Mouse (Mus musculus): ENCODE measurements around the gene Bax.

The Bax gene

DNA sequence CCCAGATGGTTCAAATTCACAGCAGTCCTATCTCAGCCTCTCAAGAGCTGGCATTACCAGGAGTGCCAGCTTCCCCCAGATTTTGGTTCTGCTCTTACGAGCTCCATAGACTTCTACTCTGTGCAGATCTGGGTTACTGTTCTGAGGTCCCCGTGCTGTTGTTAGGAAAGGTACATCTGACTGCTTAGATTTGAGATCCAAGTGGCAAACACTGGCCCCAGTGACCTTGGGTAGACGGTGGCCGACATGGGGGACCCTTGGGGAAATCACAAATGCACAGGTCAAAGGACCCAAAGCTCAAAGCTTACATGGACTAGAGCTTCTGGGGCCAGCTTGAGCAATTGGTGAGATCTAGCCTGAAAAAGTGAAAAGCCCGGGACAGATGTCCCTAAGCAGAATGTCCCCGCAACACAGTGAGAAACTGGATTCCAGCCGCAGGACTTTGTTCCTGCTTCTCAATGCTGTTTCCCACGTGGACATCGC lies 9.9 kb downstream of the Bax start:
- DNase-seq (ENCODE audit: low spot score in 2 of 2), result no peak

DNA sequence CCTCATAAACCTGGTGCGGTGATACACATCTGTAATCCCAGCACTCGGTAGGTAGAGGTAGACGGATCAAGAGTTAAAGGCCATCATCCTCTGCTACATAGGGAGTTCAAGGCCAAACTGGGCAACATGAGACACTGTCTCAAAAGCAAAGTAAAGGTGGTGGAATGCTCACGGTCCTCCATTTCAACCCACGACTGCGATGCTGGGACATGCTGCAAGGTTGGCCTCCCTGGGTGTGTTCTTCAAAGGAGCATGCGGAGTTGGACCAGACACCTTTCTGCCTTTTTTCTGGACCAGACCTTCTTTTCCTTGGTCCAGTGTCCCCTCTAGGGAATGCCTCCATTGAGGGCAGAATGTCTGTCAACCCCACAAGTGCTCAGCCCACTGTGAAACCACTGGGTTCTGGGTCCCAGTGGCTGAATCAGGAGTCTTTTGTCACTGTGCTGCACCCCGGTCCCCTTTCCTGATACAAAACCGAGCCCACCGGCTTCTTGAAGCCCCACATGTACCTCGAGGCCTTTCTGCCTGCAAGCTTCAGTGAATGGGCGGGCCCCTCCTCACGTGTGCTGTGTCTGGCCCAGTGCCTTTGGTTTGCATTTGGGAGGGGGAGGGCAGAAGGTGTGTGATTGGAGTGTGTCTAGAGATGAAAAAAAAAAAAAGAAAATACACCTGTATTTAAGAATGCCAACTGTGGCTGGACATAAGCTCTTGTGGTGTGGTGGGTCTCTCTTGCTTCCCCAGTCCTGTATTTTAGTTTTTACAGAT lies 10.6 kb downstream of the Bax start:
- no peak for DNase-seq (ENCODE audit: low spot score in 2 of 2)

DNA sequence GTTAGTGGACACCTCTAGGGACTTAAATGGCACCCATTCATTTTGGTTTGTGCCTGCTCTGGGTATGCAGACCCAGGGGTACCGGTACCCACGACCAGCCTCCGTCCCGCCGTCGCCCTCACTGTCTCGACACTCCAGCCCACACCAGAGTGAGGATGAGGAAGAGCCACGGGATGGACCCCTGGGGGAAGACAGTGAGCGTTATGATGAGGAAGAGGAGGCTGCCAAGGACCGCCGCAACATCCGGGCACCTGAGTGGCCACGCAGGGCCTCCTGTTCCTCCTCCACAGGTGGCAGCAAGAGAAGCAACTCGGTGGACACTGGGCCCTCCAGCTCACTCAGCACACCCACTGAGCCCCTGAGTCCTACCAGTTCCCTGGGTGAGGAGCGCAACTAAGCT lies 11.7 kb downstream of the Bax start:
- DNase-seq (ENCODE audit: low spot score in 2 of 2), result no peak

DNA sequence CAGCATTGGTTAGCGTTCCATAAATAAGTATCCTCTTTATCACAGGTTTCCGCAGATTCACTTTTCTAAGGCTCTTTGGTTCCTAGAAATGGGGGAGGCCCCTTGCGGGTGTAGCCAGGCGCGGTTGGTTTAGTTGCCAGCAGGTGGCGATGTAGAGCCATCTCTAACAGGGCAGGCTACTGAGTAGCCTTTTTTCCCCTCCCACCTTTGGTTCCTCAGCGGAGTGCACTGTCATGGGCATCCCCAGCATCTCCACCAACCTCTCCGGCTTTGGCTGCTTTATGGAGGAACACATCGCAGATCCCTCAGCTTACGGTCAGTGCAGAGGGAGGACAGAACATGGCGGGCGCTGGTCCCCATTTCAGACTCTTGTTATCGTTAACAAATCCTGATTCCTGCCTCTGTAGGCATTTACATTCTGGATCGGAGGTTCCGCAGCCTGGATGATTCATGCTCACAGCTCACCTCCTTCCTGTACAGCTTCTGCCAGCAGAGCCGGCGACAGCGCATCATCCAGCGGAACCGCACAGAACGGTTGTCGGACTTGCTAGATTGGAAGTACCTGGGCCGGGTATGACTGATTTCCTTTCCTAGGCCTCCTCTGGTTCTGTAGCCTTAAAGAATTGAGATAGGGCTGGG lies 15.2 kb downstream of the Bax start:
- DNase-seq (ENCODE audit: low spot score in 2 of 2), result peak; percentile 74 to 76

GRCm38 (mm10) chr7:45449974-45450373 lies 16.7 kb downstream of the Bax start:
- DNase-seq (ENCODE audit: low spot score in 2 of 2), result no peak

DNA sequence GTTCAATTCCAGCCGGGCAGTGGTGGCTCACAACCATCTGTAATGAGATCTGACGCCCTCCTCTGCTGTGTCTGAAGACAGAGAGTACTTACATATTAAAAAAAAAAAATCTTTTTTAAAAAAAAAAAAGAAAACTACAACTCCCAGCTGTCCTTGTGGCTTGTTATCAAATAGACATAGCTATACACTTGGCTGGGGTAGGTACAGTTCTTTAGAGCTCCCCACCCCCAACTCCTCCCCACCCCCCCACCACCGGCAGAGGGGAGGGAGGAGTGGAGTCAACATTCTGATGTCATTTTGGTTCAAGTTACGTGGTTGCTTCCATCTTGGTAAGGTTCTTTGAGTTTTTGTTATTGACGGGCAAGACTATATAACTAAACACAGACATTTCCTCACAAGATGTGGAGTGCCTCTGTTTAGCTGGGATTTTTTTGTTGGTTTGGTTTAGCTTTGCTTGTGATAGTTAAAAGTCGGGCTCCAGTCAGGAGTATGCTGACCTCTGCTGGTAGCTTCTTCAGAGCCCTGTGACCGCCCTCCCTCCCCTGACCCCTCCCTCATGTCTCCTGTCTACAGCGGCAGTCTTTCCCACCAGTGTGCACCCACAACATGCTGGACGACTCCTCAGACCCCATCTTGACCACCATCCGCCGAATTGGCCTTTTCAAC lies 19.2 kb downstream of the Bax start:
- DNase-seq (ENCODE audit: low spot score in 2 of 2), result no peak

- DNase-seq (ENCODE audit: low spot score in 2 of 2), result no peak
These were observed 20.1 kb downstream of the Bax start for GRCm38 (mm10) chr7:45446589-45446988.

DNA sequence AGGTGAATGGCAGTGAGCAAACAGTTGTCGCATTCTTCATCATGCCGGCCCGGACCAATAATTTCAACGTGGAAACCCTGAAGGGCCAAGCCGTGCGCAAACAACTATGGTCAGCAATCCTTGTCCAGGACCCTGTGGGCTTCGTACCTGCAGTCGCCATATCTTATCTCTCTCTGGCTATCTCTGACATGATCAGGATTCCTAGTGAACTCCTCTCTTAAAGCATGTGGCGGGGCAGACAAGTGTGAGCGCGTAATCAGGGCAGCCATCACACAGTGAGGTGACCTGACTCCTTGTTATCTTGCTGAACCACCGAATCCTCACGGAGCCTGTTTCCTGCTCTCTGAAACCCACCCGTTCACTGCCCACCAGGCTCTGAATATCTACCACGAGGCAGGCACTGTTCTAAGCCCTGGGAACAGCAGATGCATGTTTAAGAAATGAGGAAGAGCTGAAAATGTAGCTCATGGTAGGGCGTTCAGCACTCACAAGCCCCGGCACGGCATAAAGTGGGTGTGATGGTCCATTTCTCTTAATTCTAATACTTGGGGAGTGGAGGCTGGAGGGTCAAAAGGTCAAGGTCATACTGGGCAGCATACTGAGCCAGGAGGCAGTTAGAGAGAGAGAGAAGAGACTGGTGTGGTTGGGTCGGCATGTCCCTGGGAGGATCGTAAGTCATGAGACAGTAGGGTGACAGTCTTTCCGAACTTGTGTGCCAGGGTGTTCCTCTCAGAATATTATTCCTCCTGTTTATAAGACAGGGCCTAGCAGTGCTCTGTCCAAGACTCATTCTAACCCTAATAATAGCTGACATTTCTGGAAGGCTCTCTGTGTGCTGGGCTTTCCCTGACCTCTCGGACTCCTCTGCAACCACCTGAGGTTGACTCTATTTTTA lies 22.9 kb downstream of the Bax start:
- no peak for DNase-seq (ENCODE audit: low spot score in 2 of 2)

DNA sequence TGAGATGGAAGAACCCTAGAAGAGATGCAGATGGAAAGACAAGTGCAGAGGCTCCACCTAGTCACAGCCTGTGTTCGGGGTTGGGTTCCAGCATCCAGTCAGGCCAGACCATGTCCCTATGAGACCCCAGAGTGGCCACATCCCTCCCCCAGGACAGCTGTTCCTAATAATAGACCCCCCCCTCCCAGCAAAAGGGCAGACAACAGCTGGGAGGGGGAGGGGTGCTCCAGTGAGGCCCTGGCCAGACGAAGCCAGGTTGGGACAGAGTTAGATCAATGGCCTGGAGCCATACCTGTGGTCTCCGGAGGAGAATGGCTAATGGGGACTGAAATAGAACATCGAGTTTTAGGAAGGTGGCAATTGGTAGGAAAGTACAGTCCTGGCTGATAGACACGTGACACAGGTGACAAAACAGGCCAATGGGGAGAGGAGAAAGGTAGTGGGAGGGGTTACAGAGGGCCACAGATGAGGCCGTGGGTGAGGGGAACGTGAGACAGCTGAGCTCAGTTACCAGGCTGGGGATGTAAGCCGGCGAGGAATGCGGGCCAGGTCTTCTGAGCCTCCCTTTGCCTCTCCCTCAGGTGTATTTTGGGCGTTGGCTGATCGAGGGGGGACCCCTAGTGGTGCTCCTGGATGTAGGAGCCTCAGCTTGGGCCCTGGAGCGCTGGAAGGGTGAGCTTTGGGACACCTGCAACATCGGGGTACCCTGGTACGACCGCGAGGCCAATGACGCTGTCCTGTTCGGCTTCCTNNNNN lies 29.0 kb downstream of the Bax start, which contains the start of gene Ruvbl2:
Gene Ruvbl2, minus strand, starts transcription at position 576 of the 756 bp plus-strand sequence.
- DNase-seq (ENCODE audit: low spot score in 2 of 2), result no peak

DNA sequence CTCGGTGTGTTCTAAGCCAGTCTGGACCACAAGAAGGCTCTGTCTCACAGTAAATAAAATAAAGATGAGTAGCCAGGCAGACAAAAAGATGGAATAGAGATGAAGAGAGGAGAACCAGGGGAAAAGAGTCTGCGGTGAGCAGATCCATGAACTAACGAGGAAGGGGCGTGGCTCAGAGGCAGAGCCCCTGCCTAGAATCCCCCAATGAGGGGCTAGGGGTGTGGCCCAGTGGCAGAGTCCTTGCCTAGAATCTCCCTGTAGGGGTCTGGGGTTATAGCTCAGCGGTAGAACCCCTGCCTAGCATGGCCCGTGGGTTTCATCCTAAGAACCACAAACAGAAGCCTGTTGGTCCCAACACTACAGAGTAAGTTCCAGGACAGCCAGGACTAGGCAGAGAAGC lies 29.7 kb downstream of the Bax start:
- DNase-seq (ENCODE audit: low spot score in 2 of 2), result no peak

DNA sequence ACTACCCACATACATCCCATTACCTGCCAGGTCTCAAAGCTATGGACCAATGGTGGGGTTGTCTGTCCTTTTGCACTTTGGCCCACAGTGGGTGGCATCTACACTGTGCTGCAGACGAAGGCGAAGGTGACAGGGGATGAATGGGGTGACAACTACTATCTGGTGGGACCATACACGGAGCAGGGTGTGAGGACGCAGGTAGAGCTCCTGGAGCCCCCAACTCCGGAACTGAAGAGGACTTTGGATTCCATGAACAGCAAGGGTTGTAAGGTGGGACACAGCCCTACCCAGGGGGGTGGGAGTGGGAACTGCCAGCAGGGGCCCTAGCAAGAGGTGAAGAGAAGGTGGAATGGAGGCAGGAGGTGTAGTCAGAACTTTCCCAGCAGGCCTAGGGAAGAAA lies 30.3 kb downstream of the Bax start:
- no peak for DNase-seq (ENCODE audit: low spot score in 2 of 2)

GRCm38 (mm10) chr7:45435038-45435437 lies 31.7 kb downstream of the Bax start:
- no peak for DNase-seq (ENCODE audit: low spot score in 2 of 2)

- peak; percentile 99 to 100 for DNase-seq (ENCODE audit: low spot score in 2 of 2)
These were observed 32.3 kb downstream of the Bax start, which contains the start of gene Gys1 for GRCm38 (mm10) chr7:45434203-45435015. Gene Gys1 (plus strand): TSS chr7:45434844.

- no peak for DNase-seq (ENCODE audit: low spot score in 2 of 2)
These were observed 32.9 kb downstream of the Bax start for GRCm38 (mm10) chr7:45433835-45434202.

DNA sequence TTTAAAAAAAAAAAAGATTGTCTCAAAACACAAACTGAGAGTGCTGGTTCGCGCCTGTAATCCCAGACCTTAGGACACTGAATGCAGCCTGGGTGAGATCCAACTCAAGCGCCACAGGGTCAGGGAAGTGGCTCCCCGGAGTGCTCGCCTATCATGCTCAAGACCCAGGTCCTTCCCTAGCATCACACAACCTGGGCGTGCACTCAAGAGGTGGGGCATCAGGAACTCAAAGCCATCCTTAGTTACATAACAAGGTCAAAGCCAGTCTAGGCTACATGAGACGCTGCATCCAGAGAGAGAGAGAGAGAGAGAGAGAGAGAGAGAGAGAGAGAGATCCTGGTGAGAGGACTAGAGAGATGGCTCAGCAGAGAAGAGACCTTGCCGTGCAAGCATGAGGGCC lies 40.1 kb downstream of the Bax start:
- DNase-seq (ENCODE audit: low spot score in 2 of 2), result no peak

DNA sequence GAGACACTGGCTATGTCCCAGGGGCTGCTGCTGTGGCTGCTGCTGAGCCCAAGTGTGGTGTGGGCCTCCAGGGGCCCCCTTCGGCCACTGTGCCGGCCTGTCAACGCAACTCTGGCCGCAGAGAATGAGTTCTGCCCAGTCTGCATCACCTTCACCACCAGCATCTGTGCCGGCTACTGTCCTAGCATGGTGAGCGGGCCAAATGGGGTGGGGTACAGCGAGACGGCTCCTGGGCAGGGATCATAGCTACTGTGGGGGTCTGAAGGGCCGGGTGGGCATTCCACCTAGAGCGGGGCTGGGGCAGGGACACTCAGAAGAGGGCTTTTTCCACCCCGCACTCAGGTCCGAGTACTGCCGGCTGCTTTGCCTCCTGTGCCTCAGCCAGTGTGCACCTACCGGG lies 45.5 kb downstream of the Bax start:
- no peak for DNase-seq (ENCODE audit: low spot score in 2 of 2)

DNA sequence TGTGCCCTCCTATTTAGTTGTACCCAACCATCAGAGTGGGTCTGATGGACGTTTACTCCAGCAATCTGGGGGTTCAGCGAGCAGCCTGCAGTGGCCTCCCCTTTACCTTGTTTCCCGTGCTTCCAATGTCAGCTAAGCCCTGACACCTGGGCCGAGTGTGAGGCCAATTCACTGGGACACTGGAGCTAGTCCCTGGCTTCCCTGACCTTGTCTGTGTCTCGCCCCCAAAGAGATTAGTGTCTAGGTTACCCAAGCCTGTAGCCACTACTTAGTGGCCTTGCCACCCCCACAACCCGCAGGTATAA lies 46.1 kb downstream of the Bax start, which contains the start of gene Lhb:
Gene Lhb, plus strand, starts transcription at position 206 of the 305 bp plus-strand sequence.
- DNase-seq (ENCODE audit: low spot score in 2 of 2), result no peak

DNA sequence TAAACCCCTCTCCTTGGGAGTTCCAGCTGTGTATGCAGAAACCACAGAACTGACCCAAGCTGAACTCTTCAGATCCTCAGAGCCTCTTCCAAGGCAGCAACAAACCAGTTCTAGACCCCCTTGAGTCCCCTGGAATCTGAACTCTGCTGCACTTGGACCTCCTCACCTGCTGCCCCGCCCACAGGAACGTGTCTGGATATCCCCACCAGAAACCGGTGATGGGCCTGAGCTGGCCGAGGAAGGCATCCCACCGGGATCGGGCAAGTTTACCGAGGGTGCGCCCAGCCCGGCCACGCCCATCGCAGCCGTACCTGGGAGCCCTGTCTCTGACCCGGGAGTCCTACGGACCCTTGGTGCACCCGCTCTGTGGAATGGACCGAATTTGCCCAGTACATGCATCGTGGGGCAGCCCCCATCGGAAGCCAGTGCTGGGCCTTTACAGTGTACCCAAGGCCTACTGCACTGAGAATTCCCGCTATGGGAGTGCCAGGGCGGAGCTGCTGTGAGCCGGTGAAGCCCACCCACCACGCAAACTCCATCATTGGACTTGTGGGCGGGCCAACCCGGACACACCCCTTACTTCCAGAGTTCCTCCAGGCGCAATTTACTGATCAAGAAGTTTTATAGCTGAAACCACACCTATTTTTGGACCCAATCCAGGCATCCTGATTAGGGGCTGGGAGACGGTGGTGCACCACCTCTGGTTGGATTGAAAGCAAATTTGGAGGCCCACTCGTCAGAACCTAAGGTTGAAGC lies 46.7 kb downstream of the Bax start:
- no peak for DNase-seq (ENCODE audit: low spot score in 2 of 2)

DNA sequence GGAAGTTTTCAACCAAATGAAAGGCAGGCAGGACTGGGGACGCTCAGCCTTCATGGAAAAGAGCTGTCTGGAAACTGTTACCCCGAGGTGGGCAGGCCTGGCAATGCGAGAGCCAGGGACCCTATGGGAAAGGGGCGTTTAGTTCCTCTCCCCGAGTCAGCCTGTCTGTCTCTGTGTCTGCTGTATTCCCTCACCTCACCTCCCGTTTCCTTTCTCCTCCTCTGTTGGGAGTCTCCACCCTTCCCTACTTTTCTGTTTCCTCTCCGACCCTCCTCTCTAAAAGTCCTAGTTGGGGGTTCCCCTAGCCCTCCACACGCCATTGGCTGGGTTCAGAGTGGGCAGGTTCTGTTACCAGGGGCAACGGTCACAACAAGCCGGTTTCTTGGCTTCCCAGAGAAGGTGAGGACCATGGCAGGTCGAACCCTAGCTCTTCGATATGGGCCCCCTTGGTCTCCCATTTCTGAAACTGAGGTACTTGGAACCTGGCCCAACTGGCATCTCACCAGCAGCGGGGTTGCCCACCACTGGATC lies 48.7 kb downstream of the Bax start:
- DNase-seq (ENCODE audit: low spot score in 2 of 2), result no peak
